Mouse (Mus musculus) liver, embryonic 12.5 days (tissue): ENCODE results near the gene Nfe2l1. TPM values are rescaled to one million over a fixed set of nuclear protein-coding genes. Genes with fewer than 3 reads are reported as not detected.

ENCODE experiments used
- ATAC-seq: fragments of 200-750 bp; cut with Nextera tagmentation; 2 replicates; pipeline ENCODE4 v1.8.0; 2017; ENCODE audit warnings: moderate number of reproducible peaks, mild to moderate bottlenecking, moderate library complexity
- H3K27ac ChIP-seq: fragments of 300-500 bp; sonication (generic); 2 replicates; pipeline ENCODE4 v1.5.1; 2016; ENCODE audit warnings: mild to moderate bottlenecking
- H3K27me3 ChIP-seq: fragments of 300-500 bp; sonication (generic); replicated peaks from 2 replicates; pipeline ENCODE4 v1.6.1; 2016; ENCODE audit warnings: mild to moderate bottlenecking, moderate library complexity
- H3K36me3 ChIP-seq: fragments of 300-500 bp; sonication (generic); 2 replicates; pipeline ENCODE4 v1.6.1; 2016; ENCODE audit warnings: mild to moderate bottlenecking, moderate library complexity
- H3K4me1 ChIP-seq: fragments of 300-500 bp; sonication (generic); 2 replicates; pipeline ENCODE4 v1.6.1; 2016
- H3K4me2 ChIP-seq: fragments of 300-500 bp; sonication (generic); 2 replicates; pipeline ENCODE4 v1.6.1; 2016; ENCODE audit warnings: mild to moderate bottlenecking, moderate library complexity
- H3K4me3 ChIP-seq: fragments of 300-500 bp; sonication (generic); 2 replicates; pipeline ENCODE4 v1.5.1; 2016; ENCODE audit warnings: mild to moderate bottlenecking, moderate library complexity
- H3K9ac ChIP-seq: fragments of 300-500 bp; sonication (generic); 2 replicates; pipeline ENCODE4 v1.6.1; 2016; ENCODE audit warnings: mild to moderate bottlenecking, moderate library complexity
- H3K9me3 ChIP-seq: fragments of 300-500 bp; sonication (generic); replicated peaks from 2 replicates; pipeline ENCODE4 v1.6.1; 2016; ENCODE audit warnings: mild to moderate bottlenecking, moderate library complexity
- WGBS: fragments of 180-500 bp; shearing (Covaris S2); methylation state at CpG from one replicate; pipeline ENCODE4 v1.1.7; 2016; ENCODE audit not compliant: insufficient replicate concordance; 5-methylcytosine and 5-hydroxymethylcytosine counted together
- polyA plus RNA-seq: library from polyadenylated mRNA; unstranded; fragments of >200 nt; fragmentation: Nextera tagmentation; extraction: Ambion mirVana; gene quantifications from 2 replicates; pipeline ENCODE4 v1.2.1, GENCODE M21; 2016

The Nfe2l1 gene
- polyA plus RNA-seq, result 26.7 and 32.4 TPM in 2 replicates

GRCm38 (mm10) chr11:96829813-96830538 is at the start of gene Nfe2l1:
Gene Nfe2l1 (minus strand): TSS chr11:96829968.
- H3K27ac ChIP-seq, result peak within 1 kb of the TSS; percentile 98
- H3K4me1 ChIP-seq, result peaks cover 54% of the 10 kb centered on the region
- 0 out of 2 replicates have a peak, but pooled peaks cover 4% of the 10 kb centered on the region for H3K27me3 ChIP-seq
- H3K9ac ChIP-seq, result peak within 1 kb of the TSS; percentile 88
- H3K36me3 ChIP-seq, result peaks cover 31% of the 10 kb centered on the region
- 1% methylated on average over 51 of the region's 51 CpGs for WGBS
- peak within 1 kb of the TSS; percentile 89 for H3K4me2 ChIP-seq
- peak within 1 kb of the TSS; percentile 89 for H3K4me3 ChIP-seq
- H3K9me3 ChIP-seq, result no peaks in the 10 kb centered on the region
- peak; percentile 98 for ATAC-seq

DNA sequence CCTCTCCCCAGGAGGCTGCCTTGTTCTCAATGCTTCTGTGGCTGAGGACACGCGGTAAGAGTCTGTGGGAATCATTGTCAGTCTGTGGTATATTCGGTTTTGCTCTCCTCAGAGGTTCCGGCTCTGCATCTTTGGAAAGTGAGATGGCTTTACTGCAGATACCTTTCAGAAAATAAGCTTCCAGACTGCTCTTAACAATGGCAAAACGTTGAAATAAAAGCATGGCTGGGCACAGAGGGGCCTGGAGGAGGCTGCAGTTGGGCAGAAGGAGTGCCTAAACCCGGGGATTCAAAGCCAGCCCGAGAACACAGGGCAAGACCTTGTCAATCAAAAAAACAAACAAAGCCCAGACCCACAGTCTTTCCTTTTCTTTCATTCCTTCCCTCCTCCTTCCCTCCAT is 49.6 kb upstream of the Nfe2l1 start:
- H3K27ac ChIP-seq, result no peak overlapping the region
- H3K27me3 ChIP-seq, result peaks cover 72% of the 10 kb centered on the region
- no peak overlapping the region for H3K9ac ChIP-seq
- no peak overlapping the region for H3K4me3 ChIP-seq
- no peaks in the 10 kb centered on the region for H3K36me3 ChIP-seq
- WGBS, result 23% methylated on average over 7 of the region's 7 CpGs
- no peaks in the 10 kb centered on the region for H3K9me3 ChIP-seq
- peaks cover 30% of the 10 kb centered on the region for H3K4me1 ChIP-seq
- H3K4me2 ChIP-seq, result no peak overlapping the region
- ATAC-seq, result no peak

DNA sequence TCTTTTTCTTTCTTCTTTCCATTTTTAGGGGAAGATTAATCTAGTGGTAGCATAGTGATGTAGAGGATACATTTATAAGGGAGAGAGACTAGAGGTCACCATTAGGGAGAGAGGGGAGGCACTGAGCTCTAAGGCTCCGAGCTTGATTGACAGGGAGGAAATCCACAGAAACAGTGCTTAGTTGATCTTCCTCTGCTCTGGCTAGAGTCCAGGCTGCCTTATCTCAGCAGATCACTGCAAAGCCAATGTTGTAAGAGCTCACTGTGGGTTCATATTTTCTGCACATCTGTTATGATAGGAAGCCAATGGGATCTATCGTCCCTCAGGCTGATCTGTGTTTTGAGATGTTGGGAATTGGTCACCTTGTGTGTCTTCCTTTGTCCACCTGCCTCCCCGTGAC is 48.9 kb upstream of the Nfe2l1 start:
- H3K4me3 ChIP-seq, result no peak overlapping the region
- no peaks in the 10 kb centered on the region for H3K36me3 ChIP-seq
- H3K9ac ChIP-seq, result no peak overlapping the region
- H3K4me2 ChIP-seq, result no peak overlapping the region
- no peaks in the 10 kb centered on the region for H3K9me3 ChIP-seq
- H3K4me1 ChIP-seq, result peaks cover 30% of the 10 kb centered on the region
- 14% methylated on average over 3 of the region's 3 CpGs for WGBS
- H3K27ac ChIP-seq, result no peak overlapping the region
- peaks cover 79% of the 10 kb centered on the region for H3K27me3 ChIP-seq
- ATAC-seq, result no peak

- Histone ChIP-seq H3K4me1 (peaks cover 34% of the 10 kb centered on the region), H3K36me3 (no peaks in the 10 kb centered on the region), H3K9ac (no peak overlapping the region), H3K27me3 (peaks cover 95% of the 10 kb centered on the region), H3K4me2 (no peak overlapping the region), H3K9me3 (no peaks in the 10 kb centered on the region), H3K27ac (no peak overlapping the region), H3K4me3 (no peak overlapping the region)
- ATAC-seq, result no peak
- WGBS, result 33% methylated on average over 4 of the region's 4 CpGs
Observed at GRCm38 (mm10) chr11:96877071-96877470, 47.3 kb upstream of the Nfe2l1 start.

GRCm38 (mm10) chr11:96876300-96877040 is 46.7 kb upstream of the Nfe2l1 start:
- no peaks in the 10 kb centered on the region for H3K36me3 ChIP-seq
- no peak overlapping the region for H3K9ac ChIP-seq
- peak overlapping the region; percentile 35 for H3K4me3 ChIP-seq
- peaks cover 99% of the 10 kb centered on the region for H3K27me3 ChIP-seq
- H3K4me1 ChIP-seq, result peaks cover 34% of the 10 kb centered on the region
- WGBS, result 13% methylated on average over 13 of the region's 13 CpGs
- H3K4me2 ChIP-seq, result peak overlapping the region; percentile 63
- H3K27ac ChIP-seq, result no peak overlapping the region
- no peaks in the 10 kb centered on the region for H3K9me3 ChIP-seq
- no peak for ATAC-seq

DNA sequence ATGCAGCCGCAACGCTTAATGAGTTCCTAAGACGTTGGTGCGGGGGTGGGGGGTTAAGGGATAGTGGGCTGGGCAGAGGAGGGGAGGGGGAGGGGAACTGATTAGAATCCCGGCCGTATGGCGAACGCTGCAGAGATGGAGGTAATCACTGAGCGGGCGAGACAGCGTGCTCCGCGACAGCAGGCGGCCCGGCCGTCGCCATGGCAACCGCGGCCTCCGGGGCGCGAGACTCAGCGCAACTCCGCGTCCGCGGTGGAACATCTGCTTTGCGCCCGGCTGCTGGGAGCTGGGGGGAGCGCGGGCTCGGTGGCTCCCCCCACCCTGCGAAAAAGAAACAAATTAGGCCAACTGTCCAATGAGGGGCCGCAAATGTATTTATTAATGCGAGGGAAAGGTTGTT is 46.0 kb upstream of the Nfe2l1 start:
- Histone ChIP-seq H3K4me2 (peak overlapping the region; percentile 63), H3K27ac (no peak overlapping the region), H3K4me1 (peaks cover 34% of the 10 kb centered on the region), H3K9ac (no peak overlapping the region), H3K27me3 (peaks cover 94% of the 10 kb centered on the region), H3K36me3 (no peaks in the 10 kb centered on the region), H3K4me3 (peak overlapping the region; percentile 35), H3K9me3 (no peaks in the 10 kb centered on the region)
- ATAC-seq, result no peak
- whole genome bisulfite sequencing, result under 1% methylated on average over 35 of the region's 35 CpGs

GRCm38 (mm10) chr11:96875270-96875669 is 45.5 kb upstream of the Nfe2l1 start:
- Histone ChIP-seq H3K9me3 (no peaks in the 10 kb centered on the region), H3K9ac (no peak overlapping the region), H3K27me3 (peaks cover 93% of the 10 kb centered on the region), H3K36me3 (no peaks in the 10 kb centered on the region), H3K27ac (no peak overlapping the region), H3K4me3 (peak overlapping the region; percentile 35), H3K4me1 (peaks cover 34% of the 10 kb centered on the region), H3K4me2 (peak overlapping the region; percentile 63)
- no peak for ATAC-seq
- 25% methylated on average over 4 of the region's 4 CpGs for WGBS

DNA sequence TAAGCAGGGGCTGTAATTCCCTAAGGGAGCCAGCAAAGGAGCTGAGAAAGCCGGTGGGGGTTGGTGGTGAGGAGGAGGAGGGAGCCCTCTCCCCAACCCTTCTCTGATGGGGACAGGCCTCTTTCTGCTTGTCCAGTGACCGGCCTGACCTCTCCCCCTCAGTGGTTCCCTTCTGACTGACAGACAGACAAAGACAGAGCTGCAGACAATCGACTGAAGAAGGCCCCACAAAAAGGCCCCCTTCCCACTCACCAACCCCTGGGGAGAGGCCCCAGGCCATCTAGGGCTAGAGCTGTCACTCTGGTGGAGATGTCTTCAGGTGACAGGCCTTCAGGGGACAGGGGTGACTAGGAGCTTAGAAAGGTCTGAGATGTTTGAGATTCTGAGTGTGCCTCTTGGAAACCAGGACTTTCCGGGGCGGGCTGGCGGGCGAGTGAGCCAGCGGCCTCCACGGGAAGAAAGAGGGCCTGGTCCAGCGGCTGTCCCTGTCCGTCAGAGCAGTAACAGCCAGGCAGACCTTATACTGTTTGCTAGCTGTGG is 43.9 kb upstream of the Nfe2l1 start:
- Histone ChIP-seq H3K36me3 (no peaks in the 10 kb centered on the region), H3K9me3 (no peaks in the 10 kb centered on the region), H3K4me1 (peaks cover 24% of the 10 kb centered on the region), H3K4me3 (no peak overlapping the region), H3K4me2 (no peak overlapping the region), H3K27ac (no peak overlapping the region), H3K27me3 (peaks cover 83% of the 10 kb centered on the region), H3K9ac (no peak overlapping the region)
- 36% methylated on average over 11 of the region's 11 CpGs for WGBS
- no peak for ATAC-seq

GRCm38 (mm10) chr11:96872441-96873379 is 42.9 kb upstream of the Nfe2l1 start:
- WGBS, result 11% methylated on average over 24 of the region's 24 CpGs
- no peak overlapping the region for H3K9ac ChIP-seq

GRCm38 (mm10) chr11:96867149-96867548 is 37.4 kb upstream of the Nfe2l1 start:
- H3K4me1 ChIP-seq, result peaks cover 3% of the 10 kb centered on the region; the same call in 1 of the 2 replicates
- H3K27ac ChIP-seq, result no peak overlapping the region
- ATAC-seq, result no peak
- 12% methylated on average over 5 of the region's 5 CpGs for WGBS
- no peaks in the 10 kb centered on the region for H3K9me3 ChIP-seq
- H3K9ac ChIP-seq, result no peak overlapping the region
- H3K4me2 ChIP-seq, result no peak overlapping the region
- no peaks in the 10 kb centered on the region for H3K36me3 ChIP-seq
- H3K4me3 ChIP-seq, result no peak overlapping the region
- H3K27me3 ChIP-seq, result peaks cover 45% of the 10 kb centered on the region

More at GRCm38 (mm10) chr11:96872441-96873379, 42.9 kb upstream of the Nfe2l1 start:
- Histone ChIP-seq H3K27me3 (peaks cover 74% of the 10 kb centered on the region), H3K4me1 (peaks cover 17% of the 10 kb centered on the region), H3K4me2 (peak overlapping the region; percentile 17), H3K27ac (no peak overlapping the region), H3K4me3 (no peak overlapping the region), H3K36me3 (no peaks in the 10 kb centered on the region), H3K9me3 (no peaks in the 10 kb centered on the region)
- ATAC-seq, result no peak

GRCm38 (mm10) chr11:96863206-96863995 is 33.6 kb upstream of the Nfe2l1 start:
- H3K4me3 ChIP-seq, result no peak overlapping the region
- H3K9ac ChIP-seq, result 0 out of 2 replicates have a peak overlapping the region, but pooled peaks have one; percentile 4

More at GRCm38 (mm10) chr11:96863206-96863995, 33.6 kb upstream of the Nfe2l1 start:
- peaks cover 21% of the 10 kb centered on the region for H3K4me1 ChIP-seq
- WGBS, result 38% methylated on average over 26 of the region's 26 CpGs
- H3K36me3 ChIP-seq, result no peaks in the 10 kb centered on the region
- peaks cover 27% of the 10 kb centered on the region for H3K27me3 ChIP-seq
- H3K9me3 ChIP-seq, result no peaks in the 10 kb centered on the region
- H3K27ac ChIP-seq, result no peak overlapping the region
- peak overlapping the region; percentile 4; the same call in 1 of the 2 replicates for H3K4me2 ChIP-seq
- no peak for ATAC-seq
